Mouse (Mus musculus): ENCODE results near the gene Cyp11a1. TPM values are rescaled to one million over a fixed set of nuclear protein-coding genes. Genes with fewer than 3 reads are reported as not detected.
A peak's percentile ranks its signal among the peaks of the same experiment; 100 is the strongest.

The Cyp11a1 gene
- polyA plus RNA-seq, 1 experiment from 2014 or later = 0.13 TPM

DNA sequence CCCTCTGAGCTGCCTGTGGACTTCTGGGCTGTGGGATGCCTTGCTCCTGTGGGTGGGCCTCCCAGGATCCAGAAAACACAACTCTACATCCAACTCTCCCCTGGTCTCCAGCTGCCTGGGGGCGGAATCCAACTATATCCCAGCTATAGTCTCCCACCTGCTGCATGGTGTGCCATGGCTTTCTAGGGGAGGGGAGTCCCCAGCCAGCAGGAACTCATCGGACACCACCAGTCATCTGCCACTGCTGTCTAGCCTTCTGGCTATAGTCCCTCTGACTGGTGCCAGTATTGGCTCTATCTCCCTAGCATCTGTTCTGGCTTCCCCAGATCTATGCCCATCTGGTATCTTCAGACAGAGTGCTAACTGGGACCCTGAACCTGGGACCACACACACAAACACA lies 29.3 kb downstream of the Cyp11a1 start:
- Histone ChIP-seq H3K9ac (no peak overlapping the region), H3K4me1 (ENCODE audit: insufficient read depth) (no peaks in the 10 kb centered on the region), H3K9me3 (ENCODE audit: low read depth, low read length) (no peaks in the 10 kb centered on the region), H3K4me2 (no peak overlapping the region), H3K27ac (ENCODE audit: low read depth) (no peak overlapping the region), H3K36me3 (ENCODE audit: insufficient read depth) (no peaks in the 10 kb centered on the region), H3K4me3 (ENCODE audit: low read depth, low read length) (no peak overlapping the region), H3K27me3 (ENCODE audit: insufficient read depth, low read length) (peaks cover 8% of the 10 kb centered on the region; the same call in 1 of the 2 replicates)
- ATAC-seq (ENCODE audit: insufficient read depth) (no peak), DNase-seq (no peak)
- no peak for TF ChIP-seq CTCF (IDR thresholded peaks at IDR 0.05; ENCODE audit: low read depth)
- WGBS = 50% methylated on average over 2 of the region's 2 CpGs

GRCm38 (mm10) chr9:58035951-58036698 lies 29.9 kb downstream of the Cyp11a1 start:
- Histone ChIP-seq H3K9me3 (ENCODE audit: low read depth, low read length) (no peaks in the 10 kb centered on the region), H3K27me3 (ENCODE audit: insufficient read depth, low read length) (peaks cover 8% of the 10 kb centered on the region; the same call in 1 of the 2 replicates), H3K4me1 (ENCODE audit: insufficient read depth) (no peaks in the 10 kb centered on the region), H3K9ac (no peak overlapping the region), H3K4me3 (ENCODE audit: low read depth, low read length) (no peak overlapping the region), H3K4me2 (no peak overlapping the region), H3K36me3 (ENCODE audit: insufficient read depth) (no peaks in the 10 kb centered on the region), H3K27ac (ENCODE audit: low read depth) (no peak overlapping the region)
- no peak for DNase-seq
- no peak for TF ChIP-seq CTCF (IDR thresholded peaks at IDR 0.05; ENCODE audit: low read depth)
- ATAC-seq (ENCODE audit: insufficient read depth) = no peak
- 54% methylated on average over 7 of the region's 7 CpGs for WGBS

GRCm38 (mm10) chr9:58036961-58037360 lies 30.8 kb downstream of the Cyp11a1 start:
- Histone ChIP-seq H3K27ac (ENCODE audit: low read depth) (no peak overlapping the region), H3K9ac (no peak overlapping the region), H3K36me3 (ENCODE audit: insufficient read depth) (no peaks in the 10 kb centered on the region), H3K4me1 (ENCODE audit: insufficient read depth) (no peaks in the 10 kb centered on the region), H3K4me3 (ENCODE audit: low read depth, low read length) (no peak overlapping the region), H3K27me3 (ENCODE audit: insufficient read depth, low read length) (peaks cover 8% of the 10 kb centered on the region; the same call in 1 of the 2 replicates), H3K9me3 (ENCODE audit: low read depth, low read length) (no peaks in the 10 kb centered on the region), H3K4me2 (no peak overlapping the region)
- DNase-seq (no peak), ATAC-seq (ENCODE audit: insufficient read depth) (no peak)
- WGBS = 66% methylated on average over 4 of the region's 4 CpGs
- no peak for TF ChIP-seq CTCF (IDR thresholded peaks at IDR 0.05; ENCODE audit: low read depth)

- peaks cover 8% of the 10 kb centered on the region; the same call in 1 of the 2 replicates for H3K27me3 ChIP-seq (ENCODE audit: insufficient read depth, low read length)
Measured at GRCm38 (mm10) chr9:58038500-58039168, 32.4 kb downstream of the Cyp11a1 start.

DNA sequence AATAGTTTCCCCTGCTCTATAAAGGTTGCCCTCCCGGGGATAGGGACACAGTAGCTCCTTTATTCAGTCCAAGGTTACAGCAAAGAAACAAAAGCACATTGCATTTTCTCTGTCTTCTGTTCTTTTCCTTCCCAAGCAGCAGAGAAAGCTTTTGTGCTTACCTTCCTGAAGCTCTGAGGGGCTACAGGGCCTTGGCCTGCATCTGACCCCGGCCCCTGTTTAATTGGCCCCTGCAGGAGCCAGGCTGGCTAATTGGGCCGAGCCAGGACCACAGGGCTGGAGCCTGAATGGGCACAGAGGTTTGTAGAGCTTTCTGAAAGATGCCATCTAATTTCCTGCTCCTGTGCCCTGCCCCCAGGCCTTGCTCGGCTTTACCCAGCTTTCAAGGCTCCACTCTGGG lies 34.8 kb downstream of the Cyp11a1 start:
- 52% methylated on average over 4 of the region's 4 CpGs for WGBS

More at GRCm38 (mm10) chr9:58038500-58039168, 32.4 kb downstream of the Cyp11a1 start:
- ATAC-seq (ENCODE audit: insufficient read depth) = peak; percentile 80
- H3K36me3 ChIP-seq (ENCODE audit: insufficient read depth) = no peaks in the 10 kb centered on the region
- no peaks in the 10 kb centered on the region for H3K9me3 ChIP-seq (ENCODE audit: low read depth, low read length)
- DNase-seq = peak; percentile 92
- no peak overlapping the region for H3K9ac ChIP-seq
- no peak overlapping the region for H3K27ac ChIP-seq (ENCODE audit: low read depth)
- H3K4me2 ChIP-seq = no peak overlapping the region
- 30% methylated on average over 19 of the region's 19 CpGs for WGBS
- H3K4me1 ChIP-seq (ENCODE audit: insufficient read depth) = no peaks in the 10 kb centered on the region
- TF ChIP-seq CTCF (IDR thresholded peaks at IDR 0.05; ENCODE audit: low read depth) = peak; percentile 97
- no peak overlapping the region for H3K4me3 ChIP-seq (ENCODE audit: low read depth, low read length)

GRCm38 (mm10) chr9:58042391-58042790 lies 36.2 kb downstream of the Cyp11a1 start:
- Histone ChIP-seq H3K27me3 (ENCODE audit: insufficient read depth, low read length) (peaks cover 5% of the 10 kb centered on the region; the same call in 1 of the 2 replicates), H3K9me3 (ENCODE audit: low read depth, low read length) (no peaks in the 10 kb centered on the region), H3K27ac (ENCODE audit: low read depth) (no peak overlapping the region), H3K36me3 (ENCODE audit: insufficient read depth) (no peaks in the 10 kb centered on the region), H3K9ac (no peak overlapping the region), H3K4me2 (no peak overlapping the region), H3K4me3 (ENCODE audit: low read depth, low read length) (no peak overlapping the region), H3K4me1 (ENCODE audit: insufficient read depth) (no peaks in the 10 kb centered on the region)
- 26% methylated on average over 10 of the region's 10 CpGs for WGBS
- no peak for ATAC-seq (ENCODE audit: insufficient read depth)
- no peak for DNase-seq
- TF ChIP-seq CTCF (IDR thresholded peaks at IDR 0.05; ENCODE audit: low read depth) = no peak

More for the DNA sequence above, 34.8 kb downstream of the Cyp11a1 start:
- TF ChIP-seq CTCF (IDR thresholded peaks at IDR 0.05; ENCODE audit: low read depth) = no peak
- Histone ChIP-seq H3K9me3 (ENCODE audit: low read depth, low read length) (no peaks in the 10 kb centered on the region), H3K4me2 (no peak overlapping the region), H3K9ac (no peak overlapping the region), H3K36me3 (ENCODE audit: insufficient read depth) (no peaks in the 10 kb centered on the region), H3K4me1 (ENCODE audit: insufficient read depth) (no peaks in the 10 kb centered on the region), H3K27ac (ENCODE audit: low read depth) (no peak overlapping the region), H3K27me3 (ENCODE audit: insufficient read depth, low read length) (peaks cover 8% of the 10 kb centered on the region; the same call in 1 of the 2 replicates), H3K4me3 (ENCODE audit: low read depth, low read length) (no peak overlapping the region)
- DNase-seq (no peak), ATAC-seq (ENCODE audit: insufficient read depth) (no peak)

DNA sequence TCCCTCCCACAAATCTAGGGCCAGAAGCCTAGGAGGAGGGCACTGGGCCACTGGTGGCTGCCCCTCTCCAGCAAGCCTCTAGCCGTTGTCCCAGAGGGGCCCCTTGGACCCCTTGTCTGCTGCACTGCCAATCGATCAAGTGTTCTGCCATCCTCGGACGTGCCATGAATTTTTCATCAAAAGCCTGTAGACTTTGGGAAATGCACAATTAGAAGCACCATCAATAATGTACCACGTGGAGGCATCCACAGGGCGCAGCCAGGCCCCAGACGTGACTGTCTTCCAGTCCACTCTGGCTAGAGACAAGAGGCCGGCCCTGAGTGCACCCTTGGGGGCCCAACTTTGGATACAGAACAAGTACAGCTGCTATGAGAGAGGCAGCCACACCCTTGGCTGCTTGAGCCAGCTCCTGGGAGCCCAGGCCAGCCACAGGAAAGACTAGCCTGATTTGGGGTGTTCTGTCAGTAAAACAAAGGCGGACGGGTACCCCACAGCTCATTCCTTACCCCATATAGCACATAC lies 37.3 kb downstream of the Cyp11a1 start:
- no peak overlapping the region for H3K9ac ChIP-seq
- DNase-seq (no peak), ATAC-seq (ENCODE audit: insufficient read depth) (no peak)
- WGBS = 68% methylated on average over 10 of the region's 10 CpGs
- H3K27ac ChIP-seq (ENCODE audit: low read depth) = no peak overlapping the region
- H3K4me3 ChIP-seq (ENCODE audit: low read depth, low read length) = no peak overlapping the region
- TF ChIP-seq CTCF (IDR thresholded peaks at IDR 0.05; ENCODE audit: low read depth) = no peak
- H3K4me1 ChIP-seq (ENCODE audit: insufficient read depth) = no peaks in the 10 kb centered on the region
- no peak overlapping the region for H3K4me2 ChIP-seq
- no peaks in the 10 kb centered on the region for H3K9me3 ChIP-seq (ENCODE audit: low read depth, low read length)
- H3K36me3 ChIP-seq (ENCODE audit: insufficient read depth) = no peaks in the 10 kb centered on the region
- no peaks in the 10 kb centered on the region for H3K27me3 ChIP-seq (ENCODE audit: insufficient read depth, low read length)
